Mouse (Mus musculus) G1E (cell line): ENCODE measurements around the gene Zscan5b.

ENCODE experiments used
- CTCF ChIP-seq: IDR thresholded peaks from 2 replicates; pipeline ENCODE4 v1.5.1; 2012; ENCODE audit warnings: low read depth, low read length, inconsistent platforms, mixed read lengths
- GATA1 ChIP-seq: IDR thresholded peaks from 2 replicates; pipeline ENCODE4 v1.6.1; 2012; ENCODE audit warnings: borderline replicate concordance, low read length, inconsistent platforms, mixed read lengths
- GATA2 ChIP-seq: IDR thresholded peaks from 2 replicates; pipeline ENCODE4 v1.6.1; 2012; ENCODE audit warnings: low read depth, low read length, inconsistent platforms, borderline replicate concordance
- TAL1 ChIP-seq: conservative IDR thresholded peaks from 2 replicates; pipeline ENCODE4 v1.6.1; 2012; ENCODE audit warnings: low read depth, low read length, inconsistent platforms, mixed read lengths

DNA sequence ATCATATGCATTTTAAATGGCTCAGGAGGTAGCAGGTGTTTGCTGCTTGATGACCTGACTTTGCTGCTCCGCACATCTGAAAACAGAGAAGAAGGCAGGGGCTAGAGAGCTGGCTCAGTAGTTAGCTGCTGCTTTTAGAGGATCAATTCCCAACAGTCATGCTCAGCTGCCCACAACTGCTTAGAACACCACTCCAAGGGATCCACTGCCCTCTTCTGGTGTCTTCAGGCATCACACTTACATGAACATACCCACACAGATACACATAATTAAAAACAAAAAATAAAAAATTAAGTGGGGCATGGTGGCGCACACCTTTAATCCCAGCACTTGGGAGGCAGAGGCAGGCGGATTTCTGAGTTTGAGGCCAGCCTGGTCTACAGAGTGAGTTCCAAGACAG is 40.0 kb downstream of the Zscan5b start:
- no peak for TF ChIP-seq CTCF
- no peak for TF ChIP-seq GATA1
- TF ChIP-seq TAL1: no peak
- no peak for TF ChIP-seq GATA2
